ENCODE assay signal across 15 mouse cellular contexts in genomic region chr12:9924561-9924960, GRCm38 (mm10).
DNase-seq lines count a peak whose midpoint lies in the region; ATAC-seq and TF ChIP-seq lines count a peak whose summit lies in the region.
"Had no signal": no experiment of that assay in that cellular context is flagged by ENCODE, and none has a peak within 500 bp of the region (broad histone marks: within the 10 kb centered on the region; RNA-seq: fewer than 3 reads in every experiment).

No protein-coding gene starts in this region.

- no peaks in the 10 kb centered on the region for H3K4me1 ChIP-seq in kidney, embryonic 15.5 days
- H3K4me1 ChIP-seq in lung, postnatal 0 days (ENCODE audit: insufficient read depth, low read depth, low read length), result no peaks in the 10 kb centered on the region
- H3K4me1 ChIP-seq: liver, embryonic 12.5 days had no signal

- H3K36me3 ChIP-seq in kidney, embryonic 15.5 days, result no peaks in the 10 kb centered on the region
- no peaks in the 10 kb centered on the region for H3K36me3 ChIP-seq in lung, postnatal 0 days (ENCODE audit: insufficient read depth, low read length)
- H3K36me3 ChIP-seq: liver, embryonic 12.5 days had no signal

- intact Hi-C loops in gastrocnemius, adult 2 months (cut with DNase I), result no loop called here

- no peak for ATAC-seq in kidney, embryonic 15.5 days (replicated peaks; ENCODE audit: low FRiP score)
- ATAC-seq in lung, postnatal 0 days, result no peak
- ATAC-seq: forebrain, embryonic 14.5 days; inflammation-experienced regulatory T-cells, adult 6 months; liver, embryonic 12.5 days; midbrain, embryonic 16.5 days had no signal

- no peak overlapping the region for H3K4me3 ChIP-seq in gastrocnemius, adult 2 months
- H3K4me3 ChIP-seq in kidney, embryonic 15.5 days (replicated peaks), result no peak overlapping the region
- H3K4me3 ChIP-seq in lung, postnatal 0 days (ENCODE audit: low read depth, low read length), result no peak overlapping the region
- H3K4me3 ChIP-seq: liver, embryonic 12.5 days had no signal

- 67% methylated on average over 3 of the region's 3 CpGs for WGBS in kidney, embryonic 15.5 days
- WGBS in lung, postnatal 0 days, result 49% methylated on average over 3 of the region's 3 CpGs

- H3K9me3 ChIP-seq in kidney, embryonic 15.5 days (replicated peaks), result no peaks in the 10 kb centered on the region
- H3K9me3 ChIP-seq in lung, postnatal 0 days (ENCODE audit: low read length), result no peaks in the 10 kb centered on the region
- H3K9me3 ChIP-seq: liver, embryonic 12.5 days had no signal

- no peak overlapping the region for H3K9ac ChIP-seq in kidney, embryonic 15.5 days
- H3K9ac ChIP-seq in lung, postnatal 0 days (replicated peaks; ENCODE audit: low read depth), result no peak overlapping the region
- H3K9ac ChIP-seq: liver, embryonic 12.5 days had no signal

- no peak overlapping the region for H3K4me2 ChIP-seq in kidney, embryonic 15.5 days
- no peak overlapping the region for H3K4me2 ChIP-seq in lung, postnatal 0 days (replicated peaks; ENCODE audit: low read depth, low read length)
- H3K4me2 ChIP-seq: liver, embryonic 12.5 days had no signal

- no peaks in the 10 kb centered on the region for H3K27me3 ChIP-seq in kidney, embryonic 15.5 days
- H3K27me3 ChIP-seq in lung, postnatal 0 days (replicated peaks; ENCODE audit: insufficient read depth, low read length), result no peaks in the 10 kb centered on the region
- H3K27me3 ChIP-seq: liver, embryonic 12.5 days had no signal

- no peak for TF ChIP-seq CTCF in gastrocnemius, adult 2 months (IDR thresholded peaks at IDR 0.05)
- no peak for TF ChIP-seq CTCF in lung, postnatal 0 days (IDR thresholded peaks at IDR 0.05)

- TF ChIP-seq EP300 in lung, postnatal 0 days (IDR thresholded peaks at IDR 0.05), result no peak

- no peak overlapping the region for H3K27ac ChIP-seq in gastrocnemius, adult 2 months
- H3K27ac ChIP-seq in kidney, embryonic 15.5 days, result 0 out of 2 replicates have a peak overlapping the region, but pooled peaks have one; percentile 41
- no peak overlapping the region for H3K27ac ChIP-seq in lung, postnatal 0 days (ENCODE audit: low read length)
- H3K27ac ChIP-seq: liver, embryonic 12.5 days; stomach, postnatal 0 days had no signal

- DNase-seq in gastrocnemius, adult 2 months, result peak; percentile 26
- DNase-seq in gastrocnemius, adult 8-10 months (ENCODE audit: low spot score in 2 of 2), result no peak
- no peak for DNase-seq in kidney, adult 9 months
- peak; percentile 6 for DNase-seq in lung, postnatal 0 days (ENCODE audit: low spot score)
- no peak for DNase-seq in lung, postnatal 25 days (ENCODE audit: low spot score)
- DNase-seq in lung, postnatal 14 days, result peak; percentile 5
- DNase-seq: cerebellum, adult 18-20 months; gastrocnemius, postnatal 25 days; thymus, postnatal 36 days had no signal

Comparison
In these comparisons a context has a peak if more than half of its experiments do, and no peak if none do; other contexts are left out.
1. DNase-seq: peak in gastrocnemius, adult 2 months (single experiment), lung, postnatal 0 days (single experiment) and lung, postnatal 14 days (single experiment); none in gastrocnemius, adult 8-10 months (0 of 2), kidney, adult 9 months (single experiment) and lung, postnatal 25 days (single experiment).